Mouse (Mus musculus): ENCODE results near the gene Kcnb1.

DNA sequence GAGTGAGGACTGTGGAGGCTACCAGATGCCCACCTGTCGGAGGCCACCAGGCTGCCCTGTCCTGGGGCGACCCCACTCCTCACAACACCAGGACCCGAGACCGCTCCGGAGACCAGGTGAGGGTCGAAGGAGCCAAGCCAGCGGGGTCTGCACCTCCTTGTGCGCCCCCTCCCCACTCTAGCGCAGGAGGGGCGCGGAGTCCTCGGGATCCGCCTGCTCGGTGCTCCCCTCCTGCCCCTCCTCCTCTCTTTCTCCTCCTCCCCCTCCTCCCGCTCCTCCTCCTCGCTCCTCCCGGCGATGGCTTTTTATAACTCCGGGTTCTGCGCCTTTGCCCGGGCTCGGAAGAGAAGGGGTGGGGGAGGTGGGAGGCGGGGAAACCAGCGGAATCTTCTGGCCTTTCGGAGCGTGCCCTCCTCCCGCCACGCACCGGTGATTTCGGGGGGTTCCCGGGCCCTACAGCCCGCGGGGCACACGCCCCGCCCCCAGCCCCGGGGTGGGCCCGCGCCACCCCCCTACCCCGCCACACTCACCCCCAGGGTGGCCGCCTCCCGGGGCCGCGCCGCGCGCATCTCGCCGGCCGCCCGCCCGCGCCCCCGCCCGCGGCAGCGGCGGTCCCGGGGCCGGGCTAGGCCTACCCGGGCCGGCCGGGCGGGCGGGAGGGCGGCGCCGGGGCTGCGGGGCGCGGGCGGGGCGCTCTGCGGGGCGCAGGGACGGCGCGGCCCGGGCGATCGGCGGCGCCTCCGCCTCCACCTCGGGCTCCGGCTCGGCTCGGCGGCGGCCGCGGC, 472 bp downstream of the Kcnb1 start:
- TF ChIP-seq CTCF (IDR thresholded peaks at IDR 0.05; ENCODE audit: extremely low read depth, insufficient read depth, insufficient read length, insufficient replicate concordance) (no peak), POLR2A (IDR thresholded peaks at IDR 0.05; ENCODE audit: low read depth, low read length) (no peak)

Data from spleen, adult 2 months (tissue).